Mouse (Mus musculus) right cerebral cortex, postnatal 14 days (tissue): ENCODE results near the gene Ebf3.

Source experiments
- DNase-seq: peaks from one replicate; pipeline ENCODE4 v3.0.0; 2022

The Ebf3 gene

GRCm38 (mm10) chr7:137313904-137314691 lies at the start of gene Ebf3:
Gene Ebf3, minus strand, starts transcription at chr7:137314445.
- DNase-seq = no peak

- no peak for DNase-seq
Observed at GRCm38 (mm10) chr7:137346860-137347259, 32.6 kb upstream of the Ebf3 start.

GRCm38 (mm10) chr7:137346068-137346467 lies 31.8 kb upstream of the Ebf3 start:
- no peak for DNase-seq

GRCm38 (mm10) chr7:137333951-137334350 lies 19.7 kb upstream of the Ebf3 start:
- DNase-seq = no peak

- no peak for DNase-seq
Observed at GRCm38 (mm10) chr7:137322926-137323325, 8.7 kb upstream of the Ebf3 start.

GRCm38 (mm10) chr7:137321961-137322784 lies 7.9 kb upstream of the Ebf3 start:
- DNase-seq = no peak

- DNase-seq = peak; percentile 46
Observed at GRCm38 (mm10) chr7:137321141-137321813, 7.0 kb upstream of the Ebf3 start.

- DNase-seq = no peak
Observed at GRCm38 (mm10) chr7:137320320-137320719, 6.1 kb upstream of the Ebf3 start.

- peak; percentile 42 for DNase-seq
Observed at GRCm38 (mm10) chr7:137318924-137319885, 5.0 kb upstream of the Ebf3 start.

GRCm38 (mm10) chr7:137318383-137318775 lies 4.1 kb upstream of the Ebf3 start:
- no peak for DNase-seq

GRCm38 (mm10) chr7:137317659-137318382 lies 3.6 kb upstream of the Ebf3 start:
- no peak for DNase-seq

GRCm38 (mm10) chr7:137316926-137317658 lies 2.8 kb upstream of the Ebf3 start:
- DNase-seq = no peak

GRCm38 (mm10) chr7:137316181-137316925 lies 2.1 kb upstream of the Ebf3 start:
- no peak for DNase-seq

GRCm38 (mm10) chr7:137315544-137315940 lies 1.3 kb upstream of the Ebf3 start:
- no peak for DNase-seq

GRCm38 (mm10) chr7:137314710-137315543 lies 682 bp upstream of the Ebf3 start:
- no peak for DNase-seq

- no peak for DNase-seq
Observed at GRCm38 (mm10) chr7:137313183-137313903, 902 bp downstream of the Ebf3 start.

GRCm38 (mm10) chr7:137312933-137313182 lies 1.4 kb downstream of the Ebf3 start:
- no peak for DNase-seq

- DNase-seq = no peak
Observed at GRCm38 (mm10) chr7:137312166-137312932, 1.9 kb downstream of the Ebf3 start.
